Mouse (Mus musculus): Measurements from ENCODE around the gene Parp6.

Parp6 gene

DNA sequence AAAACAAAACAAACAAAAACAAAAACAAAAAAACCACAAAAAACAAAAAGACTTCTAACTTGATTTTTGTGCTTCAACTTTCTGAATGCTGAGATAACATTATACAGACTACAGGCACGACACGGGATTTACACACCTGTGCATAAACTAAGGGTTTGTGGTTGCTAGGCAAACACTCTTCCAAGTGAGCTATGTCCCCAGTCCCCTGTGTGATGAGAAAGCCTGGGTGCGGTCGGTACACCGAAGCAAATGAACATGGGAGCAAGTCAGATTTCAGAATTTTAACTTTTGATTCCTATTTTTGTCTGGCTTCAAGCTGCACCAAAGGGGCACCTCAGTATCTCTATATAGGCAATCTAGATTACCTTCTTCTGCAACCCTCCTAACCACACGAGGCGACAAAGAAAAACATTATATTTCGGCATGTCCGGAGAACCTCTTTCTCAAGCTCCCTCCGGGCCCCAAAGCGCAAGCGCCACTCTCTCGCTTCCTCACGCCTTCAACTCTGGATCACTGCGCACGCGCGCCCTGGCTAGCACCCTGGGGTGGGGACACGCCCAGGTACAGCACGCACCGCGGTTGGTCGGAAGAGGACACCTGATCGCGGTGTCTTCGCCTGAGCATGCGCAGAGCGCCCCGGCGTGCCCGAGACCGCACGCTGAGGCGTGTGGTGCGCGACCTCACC lies at the start of gene Parp6:
Gene Parp6 (plus strand): TSS at position 663 of the 685 bp plus-strand sequence.
- DNase-seq, result peak; percentile 100

DNA sequence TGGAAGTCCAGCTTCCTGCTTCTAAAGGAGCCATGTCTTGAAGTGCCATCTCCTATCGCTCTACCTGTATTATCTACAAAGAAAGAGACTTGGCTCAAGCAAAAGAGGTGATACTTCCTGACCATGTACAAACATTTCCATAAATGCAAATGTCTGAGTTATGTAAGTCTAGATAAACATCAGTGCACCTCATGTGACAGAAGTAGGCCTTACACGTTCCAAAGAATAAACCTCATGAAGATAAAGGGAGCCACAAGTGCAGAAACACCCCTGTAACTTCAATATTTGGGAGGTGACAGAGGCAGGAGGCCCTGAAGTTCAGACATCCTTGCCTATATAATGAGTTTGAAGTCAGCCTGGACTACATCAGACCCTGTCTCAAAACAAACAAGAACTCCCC lies 45.2 kb upstream of the Parp6 start:
- no peak for DNase-seq

GRCm38 (mm10) chr9:59577401-59577800 lies 39.7 kb upstream of the Parp6 start:
- no peak for DNase-seq

DNA sequence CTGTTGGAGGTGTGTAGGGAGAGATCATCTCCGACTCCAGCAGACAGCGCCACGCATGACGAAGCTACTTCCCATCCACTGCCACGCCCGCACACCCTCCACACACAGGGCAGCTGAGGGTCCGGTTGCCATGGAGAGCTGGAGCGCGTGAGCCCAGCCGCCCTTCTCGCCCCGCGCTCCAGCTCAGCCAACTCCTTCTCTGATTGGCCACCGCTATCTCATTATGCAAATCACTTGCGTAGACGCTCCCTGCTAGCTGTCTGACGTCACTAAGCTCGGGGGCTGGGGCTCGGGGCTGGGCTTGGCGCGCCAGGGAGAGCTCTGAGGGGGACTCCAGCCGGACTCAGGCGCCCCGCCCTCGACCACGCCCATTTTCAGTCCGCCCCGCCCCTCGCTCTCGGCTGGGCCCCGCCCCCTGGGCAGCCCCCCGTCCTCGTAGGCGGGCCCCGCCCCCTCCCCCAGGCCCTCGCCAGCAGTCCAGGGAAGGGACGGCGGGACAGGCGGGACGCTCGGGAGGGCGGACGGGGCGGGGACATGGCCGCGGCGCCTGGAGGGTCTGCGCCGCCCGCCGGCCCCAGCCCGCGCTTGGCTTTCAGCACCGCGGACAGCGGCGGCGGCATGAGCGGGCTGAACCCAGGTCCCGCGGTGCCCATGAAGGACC lies 39.1 kb upstream of the Parp6 start, which contains the start of gene Celf6:
Gene Celf6 (plus strand): TSS at position 74 of the 661 bp plus-strand sequence.
- DNase-seq, result peak; percentile 89 to 93

DNA sequence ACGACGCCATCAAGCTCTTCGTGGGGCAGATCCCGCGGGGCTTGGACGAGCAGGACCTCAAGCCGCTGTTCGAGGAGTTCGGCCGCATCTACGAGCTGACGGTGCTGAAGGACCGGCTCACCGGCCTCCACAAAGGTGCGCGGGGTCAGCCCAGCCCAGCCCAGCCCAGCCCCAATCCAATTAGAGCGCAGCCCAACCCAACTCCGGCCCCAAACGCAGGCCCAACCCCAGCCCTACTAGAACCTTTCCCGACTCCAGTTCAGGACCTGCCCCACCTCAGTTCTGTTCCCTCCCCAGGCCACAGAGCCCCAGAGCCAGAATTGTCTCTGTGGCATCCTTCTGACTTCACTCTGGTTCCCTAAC lies 38.6 kb upstream of the Parp6 start:
- DNase-seq, result no peak

GRCm38 (mm10) chr9:59584871-59585308 lies 32.2 kb upstream of the Parp6 start:
- DNase-seq, result peak; percentile 75 to 85

DNA sequence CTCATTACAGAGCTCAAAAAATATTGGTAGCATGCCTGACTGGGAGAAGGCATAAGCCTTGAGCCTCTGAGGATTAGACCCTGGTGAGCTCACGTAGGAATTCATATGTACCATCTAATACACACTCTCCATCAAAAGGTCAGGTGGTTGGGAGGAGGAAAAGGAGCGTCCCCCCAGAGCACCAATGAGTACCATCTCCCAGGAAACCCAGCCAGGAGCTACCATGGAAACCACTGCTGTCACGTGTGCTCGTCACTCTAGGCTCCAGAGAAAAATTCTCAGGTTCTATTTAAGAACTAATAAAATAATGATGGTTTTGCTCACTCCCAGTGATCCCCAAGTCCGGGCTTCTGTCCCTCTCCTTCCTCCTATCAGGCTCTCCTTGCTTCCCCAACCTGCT lies 28.8 kb upstream of the Parp6 start:
- no peak for DNase-seq

- DNase-seq, result peak in 1 of 2 experiments; percentile 44
Observed at GRCm38 (mm10) chr9:59588710-59589671, 28.1 kb upstream of the Parp6 start.

DNA sequence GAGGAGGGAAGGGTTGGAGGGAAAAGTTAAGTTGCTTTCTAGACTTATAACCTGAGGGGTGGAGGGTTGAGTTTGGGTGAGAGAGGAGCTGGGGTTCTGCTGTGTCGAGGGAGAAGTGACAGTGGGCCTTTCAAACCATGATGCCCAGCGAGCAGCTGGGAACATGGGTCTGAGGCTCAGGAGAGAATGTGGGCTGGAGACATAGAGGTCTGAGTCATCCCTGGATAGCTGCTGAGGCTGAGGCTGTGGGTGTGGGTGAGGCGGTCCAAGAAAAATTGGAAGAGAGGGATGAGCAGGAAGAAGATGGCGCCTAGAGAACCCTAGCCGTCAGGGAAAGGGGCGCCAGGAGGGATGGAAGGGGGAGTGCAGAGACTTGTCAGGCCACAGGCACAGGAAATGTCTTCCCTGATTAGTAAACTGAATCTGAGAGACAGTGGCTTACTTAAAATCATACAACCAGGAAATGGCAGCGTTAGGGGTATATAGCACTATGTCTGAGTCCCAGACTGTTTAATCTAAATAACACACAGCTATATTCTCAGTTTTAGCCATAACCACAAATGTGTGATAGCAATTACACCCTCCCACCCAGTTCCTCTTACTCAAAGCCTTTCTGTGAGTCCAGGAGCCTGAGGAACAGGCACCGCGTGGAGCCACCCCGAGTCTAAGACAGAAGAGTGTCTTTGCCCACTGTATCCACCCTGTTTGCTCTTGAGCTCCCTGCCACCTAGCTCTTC lies 27.2 kb upstream of the Parp6 start:
- no peak for DNase-seq

DNA sequence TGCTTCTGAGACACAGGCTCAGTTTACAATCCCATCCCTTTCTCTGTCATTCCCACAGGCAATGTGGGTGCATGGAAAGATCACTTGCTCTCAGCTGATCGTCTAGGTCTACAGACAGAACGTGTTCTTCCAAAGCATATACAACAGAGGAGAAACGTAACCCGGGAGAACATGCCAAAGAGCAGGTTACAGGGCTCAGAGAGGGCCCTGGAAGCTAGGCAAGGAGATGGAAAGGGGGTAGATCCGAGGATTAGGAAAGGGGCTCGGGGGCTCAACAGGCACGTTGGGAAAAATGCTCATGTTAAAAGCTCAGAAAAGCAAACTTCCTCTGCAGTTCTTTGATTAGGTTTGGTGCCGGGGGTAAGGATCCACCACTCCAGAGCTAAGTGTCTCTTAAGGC lies 15.4 kb upstream of the Parp6 start:
- no peak for DNase-seq

DNA sequence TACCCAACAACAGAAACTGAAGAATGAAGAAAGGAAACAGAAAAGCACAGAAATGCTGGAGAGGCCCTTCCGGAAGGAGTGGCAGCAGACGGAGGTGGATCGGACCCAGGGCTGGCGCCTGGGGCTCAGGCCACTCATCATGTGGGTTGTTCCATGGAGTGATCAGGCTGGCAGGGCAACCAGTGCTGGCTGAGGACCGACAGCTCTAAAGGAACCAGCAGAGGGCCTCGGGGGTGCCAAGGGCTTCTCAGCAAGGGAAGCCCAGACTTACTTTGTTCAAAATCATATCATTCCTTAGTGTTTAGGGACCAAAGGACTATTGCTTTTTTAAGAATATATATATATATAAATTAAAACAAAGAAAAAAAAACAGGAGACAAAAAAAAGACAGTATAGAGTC lies 11.1 kb upstream of the Parp6 start:
- DNase-seq, result peak; percentile 25 to 59

GRCm38 (mm10) chr9:59610950-59611349 lies 6.1 kb upstream of the Parp6 start:
- no peak for DNase-seq

GRCm38 (mm10) chr9:59615797-59616196 lies 1.3 kb upstream of the Parp6 start:
- DNase-seq, result no peak

DNA sequence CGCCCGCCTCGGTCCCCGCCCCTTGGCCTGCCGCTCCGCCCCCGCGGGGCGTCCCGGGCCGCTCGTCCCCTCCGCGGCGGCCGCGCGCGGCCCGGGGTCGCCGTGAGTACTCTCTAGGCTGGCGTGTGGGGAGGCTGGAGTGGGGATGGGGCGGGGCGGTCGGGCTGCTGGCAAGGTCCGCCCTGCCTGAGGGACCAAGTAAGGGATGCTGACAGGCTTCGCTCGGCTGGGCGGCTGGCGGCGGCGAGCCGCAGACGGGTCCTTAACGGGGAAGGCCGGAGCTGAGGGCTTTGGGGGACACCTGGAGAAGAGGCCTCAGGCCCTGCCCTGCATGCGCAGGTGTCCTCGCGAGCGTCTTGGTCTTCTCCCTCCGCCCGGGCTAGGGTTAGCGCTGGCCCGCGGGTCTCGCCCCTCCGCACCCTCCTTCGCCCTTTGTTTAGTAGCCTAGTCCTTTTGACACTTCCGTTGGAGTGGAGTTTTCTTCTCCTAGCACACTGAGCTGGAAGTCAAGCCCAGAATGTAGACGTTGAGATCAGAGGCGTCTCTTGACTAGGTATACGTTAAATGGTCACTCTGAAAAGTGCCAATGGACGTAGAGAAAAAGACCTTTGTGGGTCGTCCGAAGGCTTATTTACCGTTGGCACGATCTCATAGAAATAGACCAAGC lies 356 bp downstream of the Parp6 start:
- DNase-seq, result no peak

- no peak for DNase-seq
Observed at GRCm38 (mm10) chr9:59638372-59638771, 21.3 kb downstream of the Parp6 start.

GRCm38 (mm10) chr9:59639936-59640335 lies 22.9 kb downstream of the Parp6 start:
- no peak for DNase-seq

DNA sequence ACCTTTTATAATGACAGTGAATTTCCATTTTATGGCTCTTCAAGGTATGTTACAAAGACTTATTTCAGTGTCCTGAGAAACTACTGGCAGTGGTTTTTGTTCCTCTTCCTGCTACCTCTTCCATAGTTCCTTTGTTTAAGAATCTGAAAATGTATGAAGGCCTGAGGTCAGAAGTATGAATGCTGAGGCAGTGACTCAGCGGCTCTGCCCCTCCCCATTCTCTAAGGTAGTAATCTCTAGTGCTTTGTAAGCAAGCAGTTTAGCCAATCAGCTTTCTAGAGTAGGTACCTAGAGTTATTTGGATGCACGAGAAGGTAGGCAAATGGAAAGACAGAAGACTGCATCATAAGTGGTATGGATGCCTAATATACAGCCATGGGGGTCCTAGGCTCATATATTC lies 24.2 kb downstream of the Parp6 start:
- no peak for DNase-seq

GRCm38 (mm10) chr9:59649911-59650310 lies 32.8 kb downstream of the Parp6 start:
- no peak for DNase-seq

- DNase-seq, result no peak
Observed at GRCm38 (mm10) chr9:59653371-59653770, 36.3 kb downstream of the Parp6 start.

DNA sequence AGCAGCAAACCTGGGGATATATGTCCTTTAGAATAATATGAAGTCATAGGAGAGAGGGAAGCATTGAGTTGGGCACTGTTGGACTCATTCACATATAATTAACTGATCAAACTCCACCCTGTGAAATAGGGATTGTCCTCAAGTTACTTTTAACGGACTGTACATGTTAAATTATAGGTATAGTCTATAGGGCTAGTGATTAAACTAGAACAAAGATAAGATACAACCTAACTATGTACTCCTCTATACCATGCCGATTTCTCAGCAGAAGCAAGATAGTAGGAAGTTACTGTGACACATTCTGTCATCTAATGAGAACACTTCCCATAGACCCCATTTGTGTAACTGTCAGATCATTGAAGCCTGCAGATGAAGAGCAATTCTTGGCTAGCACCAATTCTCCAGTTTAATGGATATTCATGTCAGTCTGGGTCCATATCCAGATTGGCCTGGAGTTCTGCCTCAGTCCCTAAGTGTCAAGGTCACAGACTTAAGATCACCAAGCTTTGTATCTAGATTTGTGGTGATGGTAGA lies 37.4 kb downstream of the Parp6 start:
- DNase-seq, result no peak

- DNase-seq, result peak; percentile 98
Observed at GRCm38 (mm10) chr9:59655958-59656634, 39.0 kb downstream of the Parp6 start, which contains the start of gene Pkm. Gene Pkm, plus strand, starts transcription at chr9:59656368.
